Mouse (Mus musculus) lung, adult 2 months (tissue): Measurements from ENCODE around the gene Alyref. TPM values are rescaled to one million over a fixed set of nuclear protein-coding genes. Genes with fewer than 3 reads are reported as not detected.

Experiments used
- DNase-seq: peaks from one replicate; pipeline ENCODE4 v3.0.0; 2022
- H3K4me1 ChIP-seq: fragments of 200-500 bp; 2 replicates; pipeline ENCODE4 v1.6.1; 2011; ENCODE audit warnings: low read length; ENCODE audit not compliant: control insufficient read depth, insufficient read depth
- H3K4me3 ChIP-seq: fragments of 200-500 bp; replicated peaks from 2 replicates; pipeline ENCODE3; 2011; ENCODE audit warnings: low read depth, mild to moderate bottlenecking, control low read depth, low read length; ENCODE audit errors: extremely low read depth
- CTCF ChIP-seq: fragments of 200-500 bp; IDR thresholded peaks from 2 replicates; pipeline ENCODE4 v1.5.1; 2011; ENCODE audit warnings: mild to moderate bottlenecking, low read length, control low read depth; ENCODE audit not compliant: insufficient read depth
- POLR2A ChIP-seq: fragments of 200-500 bp; IDR thresholded peaks from 2 replicates; pipeline ENCODE4 v1.6.1; 2011; ENCODE audit warnings: low read depth, mild to moderate bottlenecking, control low read depth, low read length, borderline replicate concordance; ENCODE audit errors: extremely low read depth
- WGBS: fragments of 180-500 bp; shearing (Covaris S2); methylation state at CpG from one replicate; pipeline ENCODE4 v1.1.7; 2018; 5-methylcytosine and 5-hydroxymethylcytosine counted together
- polyA plus RNA-seq: library from polyadenylated mRNA; depleted of rRNA; stranded (reverse); fragments of >200 nt; gene quantifications from 2 replicates; pipeline ENCODE4 v1.2.3, GENCODE M21; 2012; rRNA removed

Alyref gene
- polyA plus RNA-seq, result 26.1 and 29.1 TPM in 2 replicates

DNA sequence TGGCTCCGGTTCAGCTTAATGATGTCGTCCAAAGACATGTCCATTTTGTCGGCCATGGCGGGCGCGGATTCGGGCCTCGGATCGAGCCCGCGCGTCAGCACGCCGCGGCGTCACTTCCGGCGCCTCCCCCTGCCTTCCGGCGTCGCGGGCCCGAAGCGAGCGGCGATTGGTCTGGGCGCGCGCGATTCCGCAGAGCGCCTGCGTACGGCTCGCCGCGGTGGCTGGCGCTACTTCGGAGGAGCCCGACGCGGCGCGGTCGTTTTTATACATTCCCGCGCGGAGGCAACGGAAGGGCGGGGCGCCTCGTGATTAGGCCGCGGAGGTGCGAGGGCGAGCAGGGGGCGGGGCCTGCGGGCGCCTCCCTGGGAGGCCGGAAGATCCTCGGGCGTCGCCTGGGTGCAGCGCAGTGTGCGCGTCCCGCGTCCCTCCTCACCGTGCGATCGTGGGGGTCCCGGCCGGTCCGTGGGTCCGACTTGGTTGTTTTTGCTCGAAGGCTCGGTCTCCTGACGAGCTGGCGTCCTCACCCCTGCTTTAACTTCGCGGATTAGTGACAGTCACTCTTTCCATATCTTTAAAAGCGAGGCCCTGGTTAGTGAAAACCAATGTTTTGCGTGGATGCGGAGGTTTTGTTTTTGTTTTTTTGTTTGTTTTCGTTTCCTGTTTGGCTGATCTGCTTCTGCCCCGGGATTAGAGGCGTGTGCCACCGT is at the start of gene Alyref, which contains the start of gene Anapc11:
TSS of gene Alyref (minus strand) at position 83 of the 707 bp plus-strand sequence.
TSS of gene Anapc11 (plus strand) at position 139 of the 707 bp plus-strand sequence.
- peak; percentile 93 for DNase-seq
- TF ChIP-seq POLR2A, result peak; percentile 71; the same call in 1 of the 2 replicates
- TF ChIP-seq CTCF, result no peak
- peaks cover 12% of the 10 kb centered on the region for H3K4me1 ChIP-seq
- WGBS, result under 1% methylated on average over 88 of the region's 88 CpGs
- peak within 1 kb of the TSS; percentile 61 for H3K4me3 ChIP-seq

DNA sequence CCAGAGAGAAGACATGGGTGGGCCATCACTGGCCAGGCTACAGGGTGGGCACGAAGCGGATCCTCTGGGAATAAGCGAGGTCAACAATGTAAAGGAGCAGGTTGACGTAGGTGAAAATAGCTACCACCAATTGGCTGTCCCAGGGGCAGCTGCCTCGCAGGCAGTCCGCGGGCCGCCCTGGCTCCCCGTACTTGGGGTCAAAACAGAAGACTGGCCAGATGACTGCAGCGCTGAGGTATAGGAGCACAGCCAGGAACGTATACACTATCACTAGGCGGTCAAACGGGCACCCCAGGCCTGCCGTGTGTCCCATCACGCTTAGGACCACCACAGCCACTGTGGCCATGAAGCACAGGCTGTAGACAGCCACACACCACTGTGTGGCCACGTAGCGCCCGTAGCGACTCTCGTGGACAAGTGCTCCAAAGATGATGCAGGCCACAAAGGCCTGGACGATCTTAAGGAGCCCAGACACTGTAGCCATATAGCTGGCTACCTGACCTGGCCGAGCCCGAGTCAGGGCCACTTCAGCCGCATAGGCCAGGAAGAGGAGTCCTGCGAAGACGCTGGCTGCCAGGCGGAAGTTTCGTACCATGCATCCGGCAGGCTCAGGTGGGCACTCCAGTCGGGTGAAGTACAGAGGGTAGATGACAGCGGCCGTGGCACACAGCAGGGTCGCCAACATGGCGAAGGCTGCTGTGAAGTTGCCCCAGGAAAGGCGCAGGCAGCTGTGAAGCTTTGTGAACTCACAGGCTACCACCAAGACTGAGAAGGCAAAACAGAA is 49.1 kb upstream of the Alyref start:
- no peak overlapping the region for H3K4me3 ChIP-seq
- DNase-seq, result no peak
- 79% methylated on average over 35 of the region's 35 CpGs for WGBS

DNA sequence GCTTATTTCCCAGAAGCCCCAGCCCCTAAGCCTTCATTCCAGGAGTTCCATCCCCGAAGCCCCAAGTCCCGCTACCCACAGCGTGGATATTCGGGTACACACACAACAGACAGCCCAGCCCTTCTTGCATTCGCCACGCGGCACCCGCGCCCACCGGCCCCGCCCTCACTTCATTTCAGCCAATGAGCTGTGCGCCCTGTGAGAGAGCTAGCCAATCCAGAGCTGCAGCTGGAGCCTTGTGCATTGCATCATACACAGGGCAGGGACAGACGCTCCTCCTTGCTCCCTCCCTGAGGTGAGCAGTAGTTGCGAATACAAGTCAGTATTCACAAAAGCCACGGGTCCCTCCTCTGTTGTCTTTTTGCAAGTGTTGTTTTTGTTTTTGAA is 45.4 kb upstream of the Alyref start, which contains the start of gene Pycr1:
TSS of gene Pycr1 (minus strand) at position 169 of the 387 bp plus-strand sequence.
- WGBS, result 1% methylated on average over 15 of the region's 15 CpGs
- DNase-seq, result peak; percentile 93
- TF ChIP-seq POLR2A (no peak), CTCF (no peak)
- H3K4me1 ChIP-seq, result 0 out of 2 replicates have a peak, but pooled peaks cover 3% of the 10 kb centered on the region
- H3K4me3 ChIP-seq, result peak within 1 kb of the TSS; percentile 60

More for the DNA sequence above, 49.1 kb upstream of the Alyref start:
- TF ChIP-seq CTCF, result no peak
- TF ChIP-seq POLR2A, result no peak
- H3K4me1 ChIP-seq, result 0 out of 2 replicates have a peak, but pooled peaks cover 3% of the 10 kb centered on the region

DNA sequence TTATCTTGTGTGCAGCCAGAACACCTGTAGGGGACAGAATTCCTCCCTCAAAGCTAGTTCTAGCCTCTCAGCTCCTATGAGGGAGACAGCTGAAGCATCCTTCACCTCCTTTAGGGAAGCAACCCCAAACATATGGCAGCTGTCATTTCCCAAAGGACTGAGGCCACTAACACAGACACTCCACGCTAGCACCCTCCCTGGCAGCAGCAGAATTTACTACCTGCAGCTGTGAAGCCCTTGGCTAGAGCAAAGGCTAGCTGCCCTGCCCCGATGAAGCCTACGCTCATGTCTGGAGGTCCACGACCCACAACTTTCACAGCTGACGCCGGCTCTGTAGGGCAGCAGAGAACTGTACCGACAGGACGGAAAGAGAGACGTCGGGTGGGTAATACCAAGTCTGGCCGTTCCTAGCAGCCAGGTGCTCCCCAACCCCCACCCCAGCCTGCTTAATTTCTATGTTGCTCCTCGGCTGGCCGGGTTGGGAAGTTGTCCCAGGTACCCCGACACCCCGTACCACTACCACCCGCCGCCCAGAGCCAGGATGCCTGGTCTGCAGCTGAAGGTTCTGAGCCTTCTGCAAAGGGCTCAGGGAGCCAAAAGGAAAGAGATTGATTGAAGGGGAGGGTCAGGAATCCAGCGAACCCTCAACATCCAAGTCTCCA is 44.9 kb upstream of the Alyref start:
- WGBS, result 1% methylated on average over 18 of the region's 18 CpGs
- Histone ChIP-seq H3K4me1 (0 out of 2 replicates have a peak, but pooled peaks cover 3% of the 10 kb centered on the region), H3K4me3 (peak overlapping the region; percentile 60)
- TF ChIP-seq POLR2A (no peak), CTCF (no peak)
- no peak for DNase-seq

DNA sequence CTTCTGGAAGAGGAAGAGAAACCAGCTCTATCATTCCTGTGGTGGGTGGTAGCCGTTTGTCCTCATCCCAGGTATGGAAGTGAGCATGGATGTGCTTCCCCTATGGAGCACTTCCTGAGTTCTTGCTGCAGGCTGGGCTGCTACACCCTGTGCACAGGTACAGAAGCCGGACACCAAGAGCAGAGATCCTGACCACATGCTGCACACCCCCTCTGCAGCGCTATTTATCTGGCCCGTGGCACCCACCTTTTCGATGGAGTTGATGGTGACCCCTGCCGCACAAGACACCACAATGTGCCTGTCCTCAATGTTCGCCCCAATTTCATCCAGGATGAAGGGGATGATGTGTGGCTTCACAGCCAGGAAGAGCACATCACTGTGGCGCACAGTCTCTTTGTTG is 43.7 kb upstream of the Alyref start:
- DNase-seq, result no peak
- H3K4me1 ChIP-seq, result 0 out of 2 replicates have a peak, but pooled peaks cover 3% of the 10 kb centered on the region
- 77% methylated on average over 8 of the region's 8 CpGs for WGBS
- TF ChIP-seq CTCF (no peak), POLR2A (no peak)
- H3K4me3 ChIP-seq, result no peak overlapping the region

DNA sequence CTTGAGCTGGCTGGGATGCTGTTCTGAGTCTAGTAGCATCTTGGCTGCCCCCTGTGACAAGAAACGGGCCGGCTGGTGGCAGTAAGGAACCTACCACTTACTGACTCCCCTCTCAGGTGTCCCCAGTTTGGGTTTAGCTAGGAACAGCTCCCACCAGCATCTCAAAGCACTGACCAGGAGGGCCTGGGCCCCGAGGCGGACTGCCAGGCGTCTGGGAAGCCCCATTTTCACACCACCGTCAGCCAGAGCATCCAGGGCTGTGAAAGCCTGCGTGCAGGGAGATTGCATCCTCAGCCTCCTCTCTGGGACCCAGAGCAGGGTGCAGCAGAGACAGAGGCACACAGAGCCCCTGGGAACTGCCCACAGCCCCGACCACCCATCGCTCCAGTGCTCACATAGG is 43.1 kb upstream of the Alyref start:
- 61% methylated on average over 9 of the region's 9 CpGs for WGBS
- Histone ChIP-seq H3K4me1 (0 out of 2 replicates have a peak, but pooled peaks cover 3% of the 10 kb centered on the region), H3K4me3 (no peak overlapping the region)
- TF ChIP-seq CTCF (no peak), POLR2A (no peak)
- DNase-seq, result no peak

DNA sequence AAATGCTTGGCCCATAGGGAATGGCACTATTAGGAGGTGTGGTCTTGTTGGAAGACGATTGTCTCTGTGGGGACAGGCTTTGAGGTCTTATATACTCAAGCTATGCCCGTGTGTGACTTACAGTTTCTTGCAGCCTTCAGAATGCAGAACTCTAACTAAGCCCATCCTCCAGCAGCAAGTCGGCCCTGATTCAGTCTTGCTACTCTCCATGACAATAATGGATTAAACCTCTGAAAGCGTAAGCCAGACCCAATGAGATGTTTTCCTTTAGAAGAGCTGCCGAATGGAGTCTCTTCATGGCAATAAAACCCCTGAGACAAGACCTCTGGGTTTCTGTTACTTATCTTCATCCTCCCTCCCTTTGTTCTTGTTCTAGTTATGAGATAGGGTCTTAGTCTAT is 36.6 kb upstream of the Alyref start:
- Histone ChIP-seq H3K4me1 (peaks cover 23% of the 10 kb centered on the region), H3K4me3 (no peak overlapping the region)
- DNase-seq, result no peak
- WGBS, result 83% methylated on average over 5 of the region's 5 CpGs
- TF ChIP-seq POLR2A (no peak), CTCF (no peak)

DNA sequence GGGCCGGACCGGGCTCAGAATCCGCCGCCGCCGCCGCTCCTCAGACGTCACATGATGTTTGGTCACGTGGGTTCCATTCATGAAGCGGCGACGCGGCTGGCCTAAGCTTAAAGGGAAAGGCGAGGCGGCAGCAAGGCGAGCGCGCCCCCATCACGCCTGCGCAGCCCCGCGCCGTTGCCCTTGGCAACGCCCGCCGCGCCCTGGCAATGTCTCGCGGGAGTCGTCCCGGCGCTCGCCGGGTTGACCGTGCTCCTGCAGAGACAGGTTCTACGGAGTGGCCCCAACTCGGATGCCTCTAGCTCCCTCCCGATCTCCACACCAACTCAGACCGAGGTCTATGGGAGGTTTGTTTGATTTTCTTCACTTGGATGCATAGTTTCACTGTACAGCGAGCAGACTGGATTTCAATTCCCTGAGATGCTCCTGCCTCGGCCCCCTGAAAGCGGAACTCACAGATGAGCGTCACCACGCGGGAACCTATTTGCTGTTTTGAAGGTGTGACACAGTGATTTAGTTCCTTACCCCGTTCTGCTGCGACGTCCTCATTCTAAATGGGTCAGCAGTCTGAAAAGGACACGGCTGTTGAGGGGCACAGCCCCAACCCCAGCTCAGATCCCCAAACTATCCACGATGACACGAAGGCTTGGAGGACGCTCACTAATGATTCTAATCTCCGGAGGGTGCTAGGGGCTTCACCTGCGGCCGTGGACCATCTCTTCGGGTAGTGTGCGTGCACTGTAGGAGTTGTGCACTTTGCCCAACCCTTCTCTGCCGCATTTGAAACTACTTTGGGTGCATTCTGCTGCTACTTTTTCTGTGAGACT is 35.6 kb upstream of the Alyref start, which contains the start of gene Mafg:
TSS of gene Mafg (minus strand) at position 81 of the 824 bp plus-strand sequence.
- DNase-seq, result peak; percentile 86
- peak within 1 kb of the TSS; percentile 89 for H3K4me3 ChIP-seq
- peaks cover 24% of the 10 kb centered on the region for H3K4me1 ChIP-seq
- 10% methylated on average over 58 of the region's 58 CpGs for WGBS
- TF ChIP-seq CTCF (no peak), POLR2A (peak; percentile 37; the same call in 1 of the 2 replicates)
